Mouse (Mus musculus) mesoderm, embryonic 11.5 days (tissue): Measurements from ENCODE around the gene Olfr743.
"Not testable (repeated sequence)": the region's sequence is repeated elsewhere in the genome, so short reads cannot be mapped to it uniquely, and the experiment has no call there.

Experiments
- DNase-seq: peaks from one replicate; pipeline ENCODE4 v3.0.0-alpha.2; 2012; ENCODE audit warnings: low read depth, low spot score

The Olfr743 gene

GRCm38 (mm10) chr14:50521539-50521938 lies at the start of gene Olfr743:
TSS of gene Olfr743 (plus strand) at chr14:50521839.
- DNase-seq: no peak

GRCm38 (mm10) chr14:50472438-50472837 lies 49.2 kb upstream of the Olfr743 start, which contains the start of gene Olfr741:
TSS of gene Olfr741 (plus strand) at chr14:50472738.
- DNase-seq: no peak

GRCm38 (mm10) chr14:50478406-50478805 lies 43.2 kb upstream of the Olfr743 start:
- no peak for DNase-seq

- DNase-seq: no peak
Observed at GRCm38 (mm10) chr14:50503300-50503699, 18.3 kb upstream of the Olfr743 start, which contains the start of gene Olfr742. TSS of gene Olfr742 (plus strand) at chr14:50503600.

- no peak for DNase-seq
Observed at GRCm38 (mm10) chr14:50552734-50553133, 31.1 kb downstream of the Olfr743 start.

GRCm38 (mm10) chr14:50573056-50573455 lies 51.4 kb downstream of the Olfr743 start:
- DNase-seq: not testable (repeated sequence)
